Mouse (Mus musculus) megakaryocyte-erythroid progenitor cell, adult 5-6 weeks (primary cell): Measurements from ENCODE around the gene Kdm2b. TPM values are rescaled to one million over a fixed set of nuclear protein-coding genes. Genes with fewer than 3 reads are reported as not detected.
A peak's percentile ranks its signal among the peaks of the same experiment; 100 is the strongest.

Experiments
- ATAC-seq: replicated peaks from 2 replicates; pipeline ENCODE4 v1.8.0; 2016; ENCODE audit warnings: mild to moderate bottlenecking, inconsistent platforms; ENCODE audit not compliant: severe bottlenecking, poor library complexity, low FRiP score, low TSS enrichment
- total RNA-seq, 2 experiments: library from RNA; stranded (forward) in 1 of 2; stranded (reverse) in 1 of 2; fragments of 200-1000, 215-1000 nt in 1 of 2; fragments of >200 nt in 1 of 2; fragmentation: Nextera tagmentation in 1 of 2; gene quantifications; 2 replicates each; pipeline ENCODE4 v1.2.3; 2014 to 2017

The Kdm2b gene
- total RNA-seq (2014; fragmentation: Nextera tagmentation) (58.8 and 70.5 TPM in 2 replicates), total RNA-seq (2017) (62.3 and 64.0 TPM in 2 replicates)

GRCm38 (mm10) chr5:122989551-122990330 is at the start of gene Kdm2b:
Kdm2b (minus strand) TSS chr5:122989823.
- ATAC-seq = no peak

- ATAC-seq = peak; percentile 91
Observed at GRCm38 (mm10) chr5:123039120-123039752, 49.6 kb upstream of the Kdm2b start.

- no peak for ATAC-seq
Observed at GRCm38 (mm10) chr5:123038115-123038514, 48.5 kb upstream of the Kdm2b start.

- ATAC-seq = peak; percentile 42; the same call in 1 of the 2 replicates
Observed at GRCm38 (mm10) chr5:123035564-123035963, 45.9 kb upstream of the Kdm2b start.

GRCm38 (mm10) chr5:123035089-123035488 is 45.5 kb upstream of the Kdm2b start:
- no peak for ATAC-seq

- no peak for ATAC-seq
Observed at GRCm38 (mm10) chr5:123033646-123034160, 44.1 kb upstream of the Kdm2b start.

- no peak for ATAC-seq
Observed at GRCm38 (mm10) chr5:123031312-123031711, 41.7 kb upstream of the Kdm2b start.

GRCm38 (mm10) chr5:123029729-123030128 is 40.1 kb upstream of the Kdm2b start:
- ATAC-seq = no peak

- ATAC-seq = peak; percentile 70
Observed at GRCm38 (mm10) chr5:123027436-123027835, 37.8 kb upstream of the Kdm2b start.

- no peak for ATAC-seq
Observed at GRCm38 (mm10) chr5:123026414-123026813, 36.8 kb upstream of the Kdm2b start.

GRCm38 (mm10) chr5:123024965-123025573 is 35.4 kb upstream of the Kdm2b start:
- no peak; the same call in 1 of the 2 replicates for ATAC-seq

- no peak for ATAC-seq
Observed at GRCm38 (mm10) chr5:123024312-123024711, 34.7 kb upstream of the Kdm2b start.

- no peak for ATAC-seq
Observed at GRCm38 (mm10) chr5:123023049-123023448, 33.4 kb upstream of the Kdm2b start.

- ATAC-seq = no peak
Observed at GRCm38 (mm10) chr5:123021438-123021837, 31.8 kb upstream of the Kdm2b start.

- ATAC-seq = no peak
Observed at GRCm38 (mm10) chr5:123020426-123020825, 30.8 kb upstream of the Kdm2b start.

GRCm38 (mm10) chr5:123019336-123020016 is 29.9 kb upstream of the Kdm2b start:
- no peak for ATAC-seq

- no peak for ATAC-seq
Observed at GRCm38 (mm10) chr5:123017504-123017903, 27.9 kb upstream of the Kdm2b start.

- ATAC-seq = no peak
Observed at GRCm38 (mm10) chr5:123015915-123016314, 26.3 kb upstream of the Kdm2b start.
